31 mouse cellular contexts compared by ENCODE assay signal in genomic region chr1:170428141-170428540, GRCm38 (mm10).
"Had no signal": no experiment of that assay in that cellular context is flagged by ENCODE, and none has a peak within 500 bp of the region (broad histone marks: within the 10 kb centered on the region; RNA-seq: fewer than 3 reads in every experiment).

No protein-coding gene starts in this region.

- H3K4me1 ChIP-seq: liver, embryonic 13.5 days; lung, embryonic 15.5 days had no signal

- H3K27me3 ChIP-seq: limb, embryonic 12.5 days; limb, embryonic 13.5 days; limb, embryonic 15.5 days; liver, embryonic 13.5 days; liver, embryonic 15.5 days; lung, embryonic 15.5 days; neural tube, embryonic 13.5 days had no signal

- H3K36me3 ChIP-seq: limb, embryonic 10.5 days; limb, embryonic 12.5 days; limb, embryonic 13.5 days; limb, embryonic 15.5 days; liver, embryonic 13.5 days; liver, embryonic 15.5 days; lung, embryonic 15.5 days; midbrain, embryonic 10.5 days; midbrain, embryonic 12.5 days; midbrain, embryonic 13.5 days; midbrain, embryonic 15.5 days; neural tube, embryonic 12.5 days; neural tube, embryonic 13.5 days had no signal

- H3K27ac ChIP-seq: left cerebral cortex, adult 2 months; limb, embryonic 10.5 days; limb, embryonic 12.5 days; limb, embryonic 13.5 days; limb, embryonic 15.5 days; liver, embryonic 13.5 days; liver, embryonic 14.5 days; liver, embryonic 15.5 days; lung, embryonic 15.5 days; macrophage; midbrain, embryonic 10.5 days; midbrain, embryonic 12.5 days; midbrain, embryonic 13.5 days; midbrain, embryonic 15.5 days; neural tube, embryonic 12.5 days; neural tube, embryonic 13.5 days had no signal

- DNase-seq: left cerebral cortex, postnatal 4 days; liver; liver, embryonic 13.5 days; lung, adult 18-20 months; lung, adult 2 months; lung, embryonic 14.5 days; lung, postnatal 10 days; lung, postnatal 14 days; lung, postnatal 36 days; lung, postnatal 4 days; midbrain, embryonic 14.5 days had no signal

- H3K9me3 ChIP-seq: limb, embryonic 10.5 days; limb, embryonic 12.5 days; limb, embryonic 13.5 days; limb, embryonic 15.5 days; liver, embryonic 13.5 days; liver, embryonic 15.5 days; lung, embryonic 15.5 days; midbrain, embryonic 10.5 days; midbrain, embryonic 12.5 days; midbrain, embryonic 13.5 days; midbrain, embryonic 15.5 days; neural tube, embryonic 12.5 days; neural tube, embryonic 13.5 days had no signal

- H3K4me2 ChIP-seq: limb, embryonic 12.5 days; limb, embryonic 13.5 days; limb, embryonic 15.5 days; liver, embryonic 13.5 days; liver, embryonic 15.5 days; lung, embryonic 14.5 days; lung, embryonic 15.5 days; midbrain, embryonic 11.5 days; midbrain, embryonic 12.5 days; midbrain, embryonic 13.5 days; midbrain, embryonic 15.5 days; neural tube, embryonic 12.5 days; neural tube, embryonic 13.5 days had no signal

- ATAC-seq: lung, postnatal 0 days; midbrain, embryonic 13.5 days; midbrain, embryonic 15.5 days; midbrain, embryonic 16.5 days had no signal

- H3K4me3 ChIP-seq: left cerebral cortex, adult 2 months; limb, embryonic 10.5 days; limb, embryonic 12.5 days; limb, embryonic 13.5 days; limb, embryonic 15.5 days; liver, embryonic 13.5 days; liver, embryonic 15.5 days; lung, embryonic 15.5 days; megakaryocyte, embryonic 14.5 days; midbrain, embryonic 10.5 days; midbrain, embryonic 12.5 days; midbrain, embryonic 13.5 days; midbrain, embryonic 15.5 days; myocyte; neural tube, embryonic 12.5 days; neural tube, embryonic 13.5 days had no signal

- H3K9ac ChIP-seq: limb, embryonic 12.5 days; limb, embryonic 13.5 days; limb, embryonic 15.5 days; liver, embryonic 13.5 days; liver, embryonic 14.5 days; liver, embryonic 15.5 days; lung, embryonic 14.5 days; lung, embryonic 15.5 days; midbrain, embryonic 12.5 days; midbrain, embryonic 13.5 days; midbrain, embryonic 15.5 days; neural tube, embryonic 12.5 days; neural tube, embryonic 13.5 days had no signal
